10 mouse cellular contexts compared by ENCODE assay signal in genomic region chr15:82969206-82969721, GRCm38 (mm10). TPM values are rescaled to one million over a fixed set of nuclear protein-coding genes. Genes with fewer than 3 reads are reported as not detected.
DNase-seq lines count a peak whose midpoint lies in the region; ATAC-seq and TF ChIP-seq lines count a peak whose summit lies in the region.
"Had no signal": no experiment of that assay in that cellular context is flagged by ENCODE, and none has a peak within 500 bp of the region (broad histone marks: within the 10 kb centered on the region; RNA-seq: fewer than 3 reads in every experiment).

No protein-coding gene starts in this region.

- H3K9ac ChIP-seq in heart, embryonic 13.5 days = peak overlapping the region; percentile 42
- H3K9ac ChIP-seq in CH12.LX (ENCODE audit: insufficient read depth, low read depth) = no peak overlapping the region
- 0 out of 2 replicates have a peak overlapping the region, but pooled peaks have one; percentile 44 for H3K9ac ChIP-seq in forebrain, embryonic 12.5 days
- no peak overlapping the region for H3K9ac ChIP-seq in liver, embryonic 11.5 days (ENCODE audit: low read depth, low read length)
- H3K9ac ChIP-seq: liver, embryonic 13.5 days had no signal

- no peak for DNase-seq in heart, adult 9 months (ENCODE audit: low spot score in 2 of 2)
- DNase-seq in CH12.LX (ENCODE audit: extremely low read depth) = peak; percentile 22
- no peak for DNase-seq in liver, embryonic 11.5 days (ENCODE audit: low spot score)
- DNase-seq in gastrocnemius, adult 18-20 months (ENCODE audit: low spot score) = no peak
- DNase-seq in spleen, postnatal 10 days (ENCODE audit: low spot score in 2 of 2) = no peak
- DNase-seq in urinary bladder, postnatal 10 days (ENCODE audit: low spot score) = no peak
- DNase-seq: liver, embryonic 13.5 days had no signal

- H3K4me2 ChIP-seq in heart, embryonic 13.5 days = no peak overlapping the region
- no peak overlapping the region for H3K4me2 ChIP-seq in CH12.LX (ENCODE audit: insufficient read depth, low read depth, poor library complexity, severe bottlenecking)
- peak overlapping the region; percentile 48; the same call in 1 of the 2 replicates for H3K4me2 ChIP-seq in forebrain, embryonic 12.5 days
- H3K4me2 ChIP-seq in liver, embryonic 11.5 days = no peak overlapping the region

- peak overlapping the region; percentile 24; the same call in 1 of the 2 replicates for H3K27ac ChIP-seq in heart, embryonic 13.5 days (replicated peaks)
- H3K27ac ChIP-seq in CH12.LX (ENCODE audit: insufficient read depth, low read depth) = no peak overlapping the region
- peak overlapping the region; percentile 82 for H3K27ac ChIP-seq in forebrain, embryonic 12.5 days
- H3K27ac ChIP-seq in liver, embryonic 11.5 days (ENCODE audit: low read depth, low read length) = peak overlapping the region; percentile 63
- H3K27ac ChIP-seq: liver, embryonic 13.5 days had no signal

- H3K79me2 ChIP-seq in CH12.LX (replicated peaks; ENCODE audit: control insufficient read depth, extremely low read depth, insufficient read depth, poor library complexity, severe bottlenecking) = no peaks in the 10 kb centered on the region

- dilution Hi-C loops in CH12.LX (cut with MboI; ENCODE audit: extremely low pct_ligation_motif_present, extremely low pct_unique_long_range_greater_than_20kb, low sequenced_read_pairs) = no loop called here

- TF ChIP-seq RAD21 in CH12.LX (IDR thresholded peaks at IDR 0.05; ENCODE audit: low read depth, low read length) = no peak

- peaks cover 43% of the 10 kb centered on the region for H3K27me3 ChIP-seq in heart, embryonic 13.5 days (replicated peaks)
- peaks cover 6% of the 10 kb centered on the region for H3K27me3 ChIP-seq in CH12.LX (replicated peaks)
- peaks cover 41% of the 10 kb centered on the region for H3K27me3 ChIP-seq in forebrain, embryonic 12.5 days
- H3K27me3 ChIP-seq in liver, embryonic 11.5 days (replicated peaks; ENCODE audit: control insufficient read depth, insufficient read depth, low read length) = peaks cover 37% of the 10 kb centered on the region

- no peak for TF ChIP-seq CTCF in CH12.LX (conservative IDR thresholded peaks at IDR 0.05 in 1 of 2, IDR thresholded peaks at IDR 0.05 in 1 of 2; ENCODE audit: low read depth in 2 of 2, low read length in 2 of 2)

- no peaks in the 10 kb centered on the region for H3K36me3 ChIP-seq in heart, embryonic 13.5 days
- H3K36me3 ChIP-seq in CH12.LX (replicated peaks in 1 of 2; ENCODE audit: control insufficient read depth in 1 of 2, insufficient read depth in 1 of 2, low read length in 1 of 2) = no peaks in the 10 kb centered on the region
- no peaks in the 10 kb centered on the region for H3K36me3 ChIP-seq in forebrain, embryonic 12.5 days (replicated peaks)
- no peaks in the 10 kb centered on the region for H3K36me3 ChIP-seq in liver, embryonic 11.5 days (ENCODE audit: control insufficient read depth, insufficient read depth, low read length)
- H3K36me3 ChIP-seq: heart, embryonic 12.5 days; liver, embryonic 13.5 days had no signal

- in situ Hi-C loops in CH12.LX (cut with MboI; ENCODE audit: low pct_ligation_motif_present, low pct_unique_long_range_greater_than_20kb, low sequenced_read_pairs) = no loop called here

- ATAC-seq in heart, embryonic 13.5 days (ENCODE audit: extremely low read depth, insufficient number of reproducible peaks, low FRiP score, low TSS enrichment) = no peak
- 0 out of 2 replicates have a peak, but pooled peaks have one; percentile 13 for ATAC-seq in forebrain, embryonic 12.5 days (ENCODE audit: low FRiP score)
- ATAC-seq in liver, embryonic 11.5 days (replicated peaks; ENCODE audit: low FRiP score) = no peak

- no peak for TF ChIP-seq EP300 in CH12.LX (IDR thresholded peaks at IDR 0.05; ENCODE audit: low read length)

- no peak overlapping the region for H3K4me3 ChIP-seq in heart, embryonic 13.5 days
- H3K4me3 ChIP-seq in CH12.LX (replicated peaks in 1 of 3; ENCODE audit: low read depth in 2 of 3, low read length in 2 of 3, poor library complexity in 1 of 3) = no peak overlapping the region
- H3K4me3 ChIP-seq in forebrain, embryonic 12.5 days (replicated peaks) = no peak overlapping the region
- no peak overlapping the region for H3K4me3 ChIP-seq in liver, embryonic 11.5 days (ENCODE audit: low read depth, low read length)
- H3K4me3 ChIP-seq: liver, embryonic 13.5 days had no signal

- WGBS in heart, embryonic 13.5 days = 45% methylated on average over 6 of the region's 6 CpGs
- 33% methylated on average over 6 of the region's 6 CpGs for WGBS in forebrain, embryonic 12.5 days
- 17% methylated on average over 6 of the region's 6 CpGs for WGBS in liver, embryonic 11.5 days

- H3K9me3 ChIP-seq in heart, embryonic 13.5 days = no peaks in the 10 kb centered on the region
- H3K9me3 ChIP-seq in CH12.LX (replicated peaks; ENCODE audit: low read length) = no peaks in the 10 kb centered on the region
- H3K9me3 ChIP-seq in forebrain, embryonic 12.5 days = no peaks in the 10 kb centered on the region
- no peaks in the 10 kb centered on the region for H3K9me3 ChIP-seq in liver, embryonic 11.5 days (ENCODE audit: control insufficient read depth, low read length)
- H3K9me3 ChIP-seq: heart, embryonic 12.5 days; liver, embryonic 13.5 days had no signal

- H3K4me1 ChIP-seq in heart, embryonic 13.5 days = peaks cover 26% of the 10 kb centered on the region
- H3K4me1 ChIP-seq in CH12.LX (ENCODE audit: control insufficient read depth in 1 of 2, insufficient read depth in 2 of 2) = peaks cover 13 to 51% of the 10 kb centered on the region in 2 experiments
- H3K4me1 ChIP-seq in forebrain, embryonic 12.5 days = peaks cover 36% of the 10 kb centered on the region
- H3K4me1 ChIP-seq in liver, embryonic 11.5 days (replicated peaks; ENCODE audit: control insufficient read depth, insufficient read depth, low read length) = peaks cover 20% of the 10 kb centered on the region

- no peak for TF ChIP-seq POLR2A in CH12.LX (IDR thresholded peaks at IDR 0.05; ENCODE audit: low read depth, low read length)

TF ChIP-seq in CH12.LX, 34 proteins besides CTCF, POLR2A, EP300 and RAD21:
- TF ChIP-seq IRF4 (IDR thresholded peaks at IDR 0.05; ENCODE audit: low read depth, low read length) (no peak), ZKSCAN1 (IDR thresholded peaks at IDR 0.05; ENCODE audit: borderline replicate concordance, low read depth, low read length) (no peak), MEF2A (IDR thresholded peaks at IDR 0.05; ENCODE audit: borderline replicate concordance, low read depth, low read length) (no peak), MAFK (IDR thresholded peaks at IDR 0.05; ENCODE audit: insufficient replicate concordance, low read length) (no peak), ELF1 (IDR thresholded peaks at IDR 0.05; ENCODE audit: low read depth, low read length) (no peak), MAX (IDR thresholded peaks at IDR 0.05; ENCODE audit: low read length) (no peak), ETS1 (conservative IDR thresholded peaks at IDR 0.05; ENCODE audit: low read depth, low read length) (no peak), MXI1 (IDR thresholded peaks at IDR 0.05; ENCODE audit: low read depth, low read length) (no peak)

RNA-seq across cellular contexts. Expression of gene Tcf20, which starts 18.4 kb away (rescaled TPM):
- 4.6 and 4.8 TPM in 2 replicates for polyA plus RNA-seq in heart, embryonic 13.5 days (2015; fragmentation: Nextera tagmentation; extraction: Ambion mirVana)
- 47.2 and 49.2 TPM in 2 replicates for total RNA-seq in CH12.LX (2012; rRNA removed)
- 26.0 and 27.0 TPM in 2 replicates for total RNA-seq in CH12.LX (2014; rRNA removed)
- 28.5 and 29.0 TPM in 2 replicates for polyA plus RNA-seq in CH12.LX (2012; ENCODE audit: insufficient read length, low read depth)
- 14.7 and 14.9 TPM in 2 replicates for polyA plus RNA-seq in forebrain, embryonic 12.5 days (2016; fragmentation: Nextera tagmentation; extraction: Ambion mirVana)
- 6.4 and 7.1 TPM in 2 replicates for polyA plus RNA-seq in liver, embryonic 11.5 days (2014; fragmentation: Nextera tagmentation; extraction: Ambion mirVana)
- 10 to 100 TPM; 33.2 to 36.0 TPM for total RNA-seq in gastrocnemius, adult 18-20 months (2021)

Comparison
In these comparisons a context has a peak if more than half of its experiments do, and no peak if none do; other contexts are left out.
1. H3K9ac ChIP-seq: peak in heart, embryonic 13.5 days (single experiment) and forebrain, embryonic 12.5 days (single experiment); none in CH12.LX (single experiment) and liver, embryonic 11.5 days (single experiment).